Mouse (Mus musculus) limb, embryonic 11.5 days (tissue): ENCODE data around the gene Olfr796. TPM values are rescaled to one million over a fixed set of nuclear protein-coding genes. Genes with fewer than 3 reads are reported as not detected.

ENCODE experiments used
- ATAC-seq: fragments of 200-750 bp; cut with Nextera tagmentation; 2 replicates; pipeline ENCODE4 v1.8.0; 2017; ENCODE audit warnings: low read depth; ENCODE audit not compliant: insufficient number of reproducible peaks, low FRiP score, low TSS enrichment
- DNase-seq: peaks from one replicate; pipeline ENCODE4 v3.0.0-alpha.2; 2015; ENCODE audit warnings: low spot score
- H3K27ac ChIP-seq: fragments of 300-500 bp; sonication (generic); replicated peaks from 2 replicates; pipeline ENCODE4 v1.5.1; 2014; ENCODE audit warnings: low read depth, mild to moderate bottlenecking, low read length
- H3K27me3 ChIP-seq: fragments of 300-500 bp; sonication (generic); 2 replicates; pipeline ENCODE4 v1.6.1; 2014; ENCODE audit warnings: mild to moderate bottlenecking, low read length, mixed read lengths; ENCODE audit not compliant: control insufficient read depth, insufficient read depth
- H3K36me3 ChIP-seq: fragments of 300-500 bp; sonication (generic); 2 replicates; pipeline ENCODE4 v1.6.1; 2014; ENCODE audit warnings: mild to moderate bottlenecking, low read length, moderate library complexity, mixed read lengths; ENCODE audit not compliant: control insufficient read depth, insufficient read depth
- H3K4me1 ChIP-seq: fragments of 300-500 bp; sonication (generic); 2 replicates; pipeline ENCODE4 v1.6.1; 2014; ENCODE audit warnings: low read length, mixed read lengths; ENCODE audit not compliant: control insufficient read depth, insufficient read depth
- H3K4me2 ChIP-seq: fragments of 300-500 bp; sonication (generic); 2 replicates; pipeline ENCODE4 v1.6.1; 2014; ENCODE audit warnings: low read depth, mild to moderate bottlenecking, moderate library complexity; ENCODE audit not compliant: severe bottlenecking
- H3K4me3 ChIP-seq: fragments of 300-500 bp; sonication (generic); 2 replicates; pipeline ENCODE4 v1.5.1; 2014; ENCODE audit warnings: low read depth, low read length
- H3K9ac ChIP-seq: fragments of 300-500 bp; sonication (generic); 2 replicates; pipeline ENCODE4 v1.6.1; 2014; ENCODE audit warnings: mild to moderate bottlenecking, low read length
- H3K9me3 ChIP-seq: fragments of 300-500 bp; sonication (generic); 2 replicates; pipeline ENCODE4 v1.6.1; 2016; ENCODE audit warnings: low read length; ENCODE audit not compliant: control insufficient read depth
- WGBS: fragments of 180-500 bp; shearing (Covaris S2); extraction: QIAGEN DNeasy Blood & Tissue Kit; methylation state at CpG from one replicate; pipeline ENCODE4 v1.1.7; 2014; 5-methylcytosine and 5-hydroxymethylcytosine counted together
- polyA plus RNA-seq: library from polyadenylated mRNA; unstranded; fragments of >200 nt; fragmentation: Nextera tagmentation; extraction: Ambion mirVana; gene quantifications from 2 replicates; pipeline ENCODE4 v1.2.1, GENCODE M21; 2014

The Olfr796 gene
- polyA plus RNA-seq: not detected in 2 replicates

- no peak within 1 kb of the TSS for H3K4me3 ChIP-seq
- no peak within 1 kb of the TSS for H3K4me2 ChIP-seq
- no peak for DNase-seq
- no peaks in the 10 kb centered on the region for H3K27me3 ChIP-seq
- no peak for ATAC-seq
- H3K9me3 ChIP-seq: no peaks in the 10 kb centered on the region
- no peaks in the 10 kb centered on the region for H3K4me1 ChIP-seq
- WGBS: 91% methylated on average over 1 of the region's 1 CpGs
- H3K27ac ChIP-seq: no peak within 1 kb of the TSS
- no peak within 1 kb of the TSS for H3K9ac ChIP-seq
- no peaks in the 10 kb centered on the region for H3K36me3 ChIP-seq
Observed at GRCm38 (mm10) chr10:129612470-129612869, at the start of gene Olfr796. TSS of gene Olfr796 (minus strand) at chr10:129612570.

- Histone ChIP-seq H3K27ac (no peak within 1 kb of the TSS), H3K4me2 (no peak within 1 kb of the TSS), H3K9ac (no peak within 1 kb of the TSS), H3K27me3 (no peaks in the 10 kb centered on the region), H3K4me3 (no peak within 1 kb of the TSS), H3K4me1 (no peaks in the 10 kb centered on the region), H3K9me3 (no peaks in the 10 kb centered on the region), H3K36me3 (no peaks in the 10 kb centered on the region)
- no peak for ATAC-seq
- no peak for DNase-seq
Observed at GRCm38 (mm10) chr10:129657394-129657793, 45.0 kb upstream of the Olfr796 start, which contains the start of gene Olfr800. TSS of gene Olfr800 (plus strand) at chr10:129657694.

- H3K9ac ChIP-seq: no peak overlapping the region
- H3K4me3 ChIP-seq: no peak overlapping the region
- no peaks in the 10 kb centered on the region for H3K27me3 ChIP-seq
- no peak overlapping the region for H3K27ac ChIP-seq
- no peaks in the 10 kb centered on the region for H3K9me3 ChIP-seq
- no peak for ATAC-seq
- DNase-seq: no peak
- H3K4me1 ChIP-seq: no peaks in the 10 kb centered on the region
- 85% methylated on average over 1 of the region's 1 CpGs for WGBS
- H3K4me2 ChIP-seq: no peak overlapping the region
- no peaks in the 10 kb centered on the region for H3K36me3 ChIP-seq
Observed at GRCm38 (mm10) chr10:129651763-129652162, 39.4 kb upstream of the Olfr796 start.

GRCm38 (mm10) chr10:129637184-129637583 lies 24.8 kb upstream of the Olfr796 start, which contains the start of gene Olfr799:
TSS of gene Olfr799 (plus strand) at chr10:129637484.
- Histone ChIP-seq H3K4me1 (no peaks in the 10 kb centered on the region), H3K36me3 (no peaks in the 10 kb centered on the region), H3K4me2 (no peak within 1 kb of the TSS), H3K27ac (no peak within 1 kb of the TSS), H3K27me3 (no peaks in the 10 kb centered on the region), H3K9ac (no peak within 1 kb of the TSS), H3K4me3 (no peak within 1 kb of the TSS), H3K9me3 (no peaks in the 10 kb centered on the region)
- 49% methylated on average over 1 of the region's 1 CpGs for WGBS
- ATAC-seq (no peak), DNase-seq (no peak)

- H3K36me3 ChIP-seq: no peaks in the 10 kb centered on the region
- no peak within 1 kb of the TSS for H3K9ac ChIP-seq
- ATAC-seq (no peak), DNase-seq (no peak)
- H3K4me3 ChIP-seq: no peak within 1 kb of the TSS
- no peaks in the 10 kb centered on the region for H3K27me3 ChIP-seq
- no peaks in the 10 kb centered on the region for H3K9me3 ChIP-seq
- no peak within 1 kb of the TSS for H3K4me2 ChIP-seq
- H3K4me1 ChIP-seq: no peaks in the 10 kb centered on the region
- H3K27ac ChIP-seq: no peak within 1 kb of the TSS
- WGBS: 87% methylated on average over 1 of the region's 1 CpGs
Observed at GRCm38 (mm10) chr10:129627834-129628233, 15.5 kb upstream of the Olfr796 start, which contains the start of gene Olfr798. TSS of gene Olfr798 (minus strand) at chr10:129627934.

- H3K36me3 ChIP-seq: no peaks in the 10 kb centered on the region
- H3K4me1 ChIP-seq: no peaks in the 10 kb centered on the region
- DNase-seq (no peak), ATAC-seq (no peak)
- H3K27ac ChIP-seq: no peak overlapping the region
- H3K4me3 ChIP-seq: no peak overlapping the region
- no peaks in the 10 kb centered on the region for H3K27me3 ChIP-seq
- no peak overlapping the region for H3K9ac ChIP-seq
- H3K4me2 ChIP-seq: no peak overlapping the region
- no peaks in the 10 kb centered on the region for H3K9me3 ChIP-seq
Observed at GRCm38 (mm10) chr10:129623251-129623650, 10.9 kb upstream of the Olfr796 start.

GRCm38 (mm10) chr10:129621724-129622123 lies 9.4 kb upstream of the Olfr796 start:
- Histone ChIP-seq H3K4me1 (no peaks in the 10 kb centered on the region), H3K9me3 (no peaks in the 10 kb centered on the region), H3K27me3 (no peaks in the 10 kb centered on the region), H3K36me3 (no peaks in the 10 kb centered on the region), H3K9ac (no peak overlapping the region), H3K4me3 (no peak overlapping the region), H3K4me2 (no peak overlapping the region), H3K27ac (no peak overlapping the region)
- WGBS: 15% methylated on average over 1 of the region's 1 CpGs
- no peak for DNase-seq
- no peak for ATAC-seq

GRCm38 (mm10) chr10:129577066-129577465 lies 35.3 kb downstream of the Olfr796 start:
- no peak for DNase-seq
- H3K9me3 ChIP-seq: no peaks in the 10 kb centered on the region
- no peaks in the 10 kb centered on the region for H3K4me1 ChIP-seq
- H3K36me3 ChIP-seq: no peaks in the 10 kb centered on the region
- 77% methylated on average over 1 of the region's 1 CpGs for WGBS
- no peak overlapping the region for H3K4me3 ChIP-seq
- no peak overlapping the region for H3K4me2 ChIP-seq
- no peak for ATAC-seq
- H3K9ac ChIP-seq: no peak overlapping the region
- no peaks in the 10 kb centered on the region for H3K27me3 ChIP-seq
- no peak overlapping the region for H3K27ac ChIP-seq

GRCm38 (mm10) chr10:129567355-129567754 lies 45.0 kb downstream of the Olfr796 start, which contains the start of gene Olfr794:
TSS of gene Olfr794 (plus strand) at chr10:129567655.
- ATAC-seq: no peak
- no peak for DNase-seq
- 91% methylated on average over 2 of the region's 2 CpGs for WGBS
- H3K27ac ChIP-seq: no peak within 1 kb of the TSS
- no peak within 1 kb of the TSS for H3K4me2 ChIP-seq
- no peak within 1 kb of the TSS for H3K4me3 ChIP-seq
- no peaks in the 10 kb centered on the region for H3K27me3 ChIP-seq
- no peaks in the 10 kb centered on the region for H3K9me3 ChIP-seq
- H3K9ac ChIP-seq: no peak within 1 kb of the TSS
- H3K4me1 ChIP-seq: no peaks in the 10 kb centered on the region
- no peaks in the 10 kb centered on the region for H3K36me3 ChIP-seq
